Comparison of ENCODE assay signal across 25 mouse cellular contexts in the genomic region with DNA sequence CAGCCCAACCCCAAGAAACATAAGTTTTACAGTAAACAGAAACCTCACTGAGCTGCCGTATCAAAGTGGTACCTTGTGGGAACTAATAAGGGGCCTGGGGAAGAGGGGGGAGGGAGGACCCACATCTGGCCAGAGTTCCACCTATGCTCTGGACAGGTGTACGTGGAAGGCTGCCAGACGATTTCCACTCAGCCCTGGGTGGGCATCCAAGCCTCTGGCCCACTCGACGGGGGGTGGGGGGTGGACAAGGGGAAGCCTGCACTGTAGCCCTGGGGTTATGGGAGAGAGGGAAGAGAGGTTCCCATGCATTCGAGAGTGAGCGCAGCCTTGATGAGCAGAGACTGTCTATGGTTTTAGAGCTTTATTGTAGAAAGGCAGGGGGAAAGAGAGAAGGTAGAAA. TPM values are rescaled to one million over a fixed set of nuclear protein-coding genes. Genes with fewer than 3 reads are reported as not detected.
"Had no signal": no experiment of that assay in that cellular context is flagged by ENCODE, and none has a peak within 500 bp of the region (broad histone marks: within the 10 kb centered on the region; RNA-seq: fewer than 3 reads in every experiment).

No protein-coding gene starts in this region.

- H3K4me3 ChIP-seq: embryonic facial prominence, embryonic 10.5 days; embryonic facial prominence, embryonic 12.5 days; embryonic facial prominence, embryonic 13.5 days; embryonic facial prominence, embryonic 15.5 days; erythroblast, embryonic 14.5 days; forebrain, embryonic 10.5 days; forebrain, embryonic 12.5 days; forebrain, embryonic 13.5 days; forebrain, embryonic 15.5 days; gastrocnemius, adult 2 months; heart, adult 2 months had no signal

- DNase-seq: cerebellum, adult 8-10 months; cerebellum, adult 9-10 months; cerebellum, adult 9-11 months; cerebellum, postnatal 14 days; cerebellum, postnatal 25 days; cerebellum, postnatal 36 days; embryo, embryonic 11 days; forebrain, postnatal 0 days; gastrocnemius, adult 2 months; gastrocnemius, postnatal 10 days; gastrocnemius, postnatal 14 days; gastrocnemius, postnatal 25 days; gastrocnemius, postnatal 36 days; heart, adult 18-20 months; heart, adult 2 months had no signal

- H3K27ac ChIP-seq: embryonic facial prominence, embryonic 10.5 days; embryonic facial prominence, embryonic 12.5 days; embryonic facial prominence, embryonic 13.5 days; embryonic facial prominence, embryonic 15.5 days; forebrain, embryonic 10.5 days; forebrain, embryonic 12.5 days; forebrain, embryonic 13.5 days; forebrain, embryonic 15.5 days; gastrocnemius, adult 2 months; heart, adult 2 months had no signal

- H3K36me3 ChIP-seq: embryonic facial prominence, embryonic 10.5 days; embryonic facial prominence, embryonic 12.5 days; embryonic facial prominence, embryonic 13.5 days; embryonic facial prominence, embryonic 15.5 days; forebrain, embryonic 10.5 days; forebrain, embryonic 12.5 days; forebrain, embryonic 15.5 days had no signal

RNA-seq across cellular contexts. Expression of gene Lair1, which starts 16.5 kb away (rescaled TPM):
- polyA plus RNA-seq: erythroblast, embryonic 14.5 days had no signal

RNA-seq across cellular contexts. Expression of gene Ttyh1, which starts 39.7 kb away (rescaled TPM):
- total RNA-seq: common myeloid progenitor, adult 5-6 weeks had no signal
- polyA plus RNA-seq: erythroblast, embryonic 14.5 days had no signal
